Mouse (Mus musculus): ENCODE results near the gene Akr1c13. TPM values are rescaled to one million over a fixed set of nuclear protein-coding genes. Genes with fewer than 3 reads are reported as not detected.
"Not testable (repeated sequence)": the region's sequence is repeated elsewhere in the genome, so short reads cannot be mapped to it uniquely, and the experiment has no call there.

The Akr1c13 gene
- 121 and 124 TPM in 2 replicates for polyA plus RNA-seq (2014; fragmentation: Nextera tagmentation; extraction: Ambion mirVana)

- peak; percentile 92 for ATAC-seq (ENCODE audit: insufficient number of reproducible peaks, insufficient read depth, low FRiP score, low read depth)
Measured at GRCm38 (mm10) chr13:4190904-4191303, at the start of gene Akr1c13. Gene Akr1c13, plus strand, starts transcription at chr13:4191150.

GRCm38 (mm10) chr13:4144261-4144660 is 46.7 kb upstream of the Akr1c13 start:
- H3K9ac ChIP-seq (replicated peaks; ENCODE audit: low read depth, low read length) = no peak overlapping the region
- no peaks in the 10 kb centered on the region for H3K9me3 ChIP-seq (ENCODE audit: control insufficient read depth, low read depth, low read length)
- no peak for ATAC-seq (ENCODE audit: insufficient number of reproducible peaks, insufficient read depth, low FRiP score, low read depth)
- H3K27me3 ChIP-seq (ENCODE audit: control insufficient read depth, insufficient read depth, low read length) = no peaks in the 10 kb centered on the region
- H3K4me1 ChIP-seq (ENCODE audit: control insufficient read depth, insufficient read depth, low read length) = no peaks in the 10 kb centered on the region
- no peak overlapping the region for H3K4me2 ChIP-seq (replicated peaks; ENCODE audit: low read depth, low read length)
- H3K36me3 ChIP-seq (ENCODE audit: control insufficient read depth, insufficient read depth, low read length) = no peaks in the 10 kb centered on the region
- 69% methylated on average over 1 of the region's 1 CpGs for WGBS
- H3K27ac ChIP-seq (ENCODE audit: low read length) = no peak overlapping the region
- H3K4me3 ChIP-seq (ENCODE audit: low read depth, low read length) = no peak overlapping the region

More at GRCm38 (mm10) chr13:4190904-4191303, at the start of gene Akr1c13:
- Histone ChIP-seq H3K27me3 (ENCODE audit: control insufficient read depth, insufficient read depth, low read length) (no peaks in the 10 kb centered on the region), H3K4me2 (replicated peaks; ENCODE audit: low read depth, low read length) (peak within 1 kb of the TSS; percentile 23), H3K4me1 (ENCODE audit: control insufficient read depth, insufficient read depth, low read length) (no peaks in the 10 kb centered on the region), H3K9ac (replicated peaks; ENCODE audit: low read depth, low read length) (no peak within 1 kb of the TSS), H3K9me3 (ENCODE audit: control insufficient read depth, low read depth, low read length) (no peaks in the 10 kb centered on the region), H3K36me3 (ENCODE audit: control insufficient read depth, insufficient read depth, low read length) (no peaks in the 10 kb centered on the region), H3K27ac (ENCODE audit: low read length) (peak within 1 kb of the TSS; percentile 48; the same call in 1 of the 2 replicates), H3K4me3 (ENCODE audit: low read depth, low read length) (peak within 1 kb of the TSS; percentile 27)
- 44% methylated on average over 3 of the region's 3 CpGs for WGBS

- Histone ChIP-seq H3K27me3 (ENCODE audit: control insufficient read depth, insufficient read depth, low read length) (no peaks in the 10 kb centered on the region), H3K4me2 (replicated peaks; ENCODE audit: low read depth, low read length) (no peak within 1 kb of the TSS), H3K36me3 (ENCODE audit: control insufficient read depth, insufficient read depth, low read length) (no peaks in the 10 kb centered on the region), H3K9me3 (ENCODE audit: control insufficient read depth, low read depth, low read length) (no peaks in the 10 kb centered on the region), H3K27ac (ENCODE audit: low read length) (no peak within 1 kb of the TSS), H3K9ac (replicated peaks; ENCODE audit: low read depth, low read length) (no peak within 1 kb of the TSS), H3K4me1 (ENCODE audit: control insufficient read depth, insufficient read depth, low read length) (no peaks in the 10 kb centered on the region), H3K4me3 (ENCODE audit: low read depth, low read length) (no peak within 1 kb of the TSS)
- WGBS = 69% methylated on average over 5 of the region's 5 CpGs
- ATAC-seq (ENCODE audit: insufficient number of reproducible peaks, insufficient read depth, low FRiP score, low read depth) = no peak
Measured at GRCm38 (mm10) chr13:4150518-4150917, 40.4 kb upstream of the Akr1c13 start, which contains the start of gene Akr1c18. Gene Akr1c18, minus strand, starts transcription at chr13:4150654.

GRCm38 (mm10) chr13:4152908-4153307 is 38.0 kb upstream of the Akr1c13 start:
- ATAC-seq (ENCODE audit: insufficient number of reproducible peaks, insufficient read depth, low FRiP score, low read depth) = no peak
- 67% methylated on average over 2 of the region's 2 CpGs for WGBS
- Histone ChIP-seq H3K4me3 (ENCODE audit: low read depth, low read length) (no peak overlapping the region), H3K9ac (replicated peaks; ENCODE audit: low read depth, low read length) (no peak overlapping the region), H3K4me2 (replicated peaks; ENCODE audit: low read depth, low read length) (no peak overlapping the region), H3K27me3 (ENCODE audit: control insufficient read depth, insufficient read depth, low read length) (no peaks in the 10 kb centered on the region), H3K36me3 (ENCODE audit: control insufficient read depth, insufficient read depth, low read length) (no peaks in the 10 kb centered on the region), H3K27ac (ENCODE audit: low read length) (no peak overlapping the region), H3K9me3 (ENCODE audit: control insufficient read depth, low read depth, low read length) (no peaks in the 10 kb centered on the region), H3K4me1 (ENCODE audit: control insufficient read depth, insufficient read depth, low read length) (no peaks in the 10 kb centered on the region)

- no peaks in the 10 kb centered on the region for H3K9me3 ChIP-seq (ENCODE audit: control insufficient read depth, low read depth, low read length)
- H3K27me3 ChIP-seq (ENCODE audit: control insufficient read depth, insufficient read depth, low read length) = no peaks in the 10 kb centered on the region
- H3K4me2 ChIP-seq (replicated peaks; ENCODE audit: low read depth, low read length) = no peak overlapping the region
- H3K4me3 ChIP-seq (ENCODE audit: low read depth, low read length) = no peak overlapping the region
- H3K9ac ChIP-seq (replicated peaks; ENCODE audit: low read depth, low read length) = no peak overlapping the region
- 87% methylated on average over 3 of the region's 3 CpGs for WGBS
- ATAC-seq (ENCODE audit: insufficient number of reproducible peaks, insufficient read depth, low FRiP score, low read depth) = no peak
- no peak overlapping the region for H3K27ac ChIP-seq (ENCODE audit: low read length)
- H3K36me3 ChIP-seq (ENCODE audit: control insufficient read depth, insufficient read depth, low read length) = no peaks in the 10 kb centered on the region
- H3K4me1 ChIP-seq (ENCODE audit: control insufficient read depth, insufficient read depth, low read length) = no peaks in the 10 kb centered on the region
Measured at GRCm38 (mm10) chr13:4153593-4153992, 37.4 kb upstream of the Akr1c13 start.

GRCm38 (mm10) chr13:4155286-4155685 is 35.7 kb upstream of the Akr1c13 start:
- WGBS = 87% methylated on average over 2 of the region's 2 CpGs
- Histone ChIP-seq H3K4me1 (ENCODE audit: control insufficient read depth, insufficient read depth, low read length) (no peaks in the 10 kb centered on the region), H3K36me3 (ENCODE audit: control insufficient read depth, insufficient read depth, low read length) (no peaks in the 10 kb centered on the region), H3K9ac (replicated peaks; ENCODE audit: low read depth, low read length) (no peak overlapping the region), H3K27ac (ENCODE audit: low read length) (no peak overlapping the region), H3K27me3 (ENCODE audit: control insufficient read depth, insufficient read depth, low read length) (no peaks in the 10 kb centered on the region), H3K9me3 (ENCODE audit: control insufficient read depth, low read depth, low read length) (no peaks in the 10 kb centered on the region), H3K4me2 (replicated peaks; ENCODE audit: low read depth, low read length) (no peak overlapping the region), H3K4me3 (ENCODE audit: low read depth, low read length) (no peak overlapping the region)
- no peak for ATAC-seq (ENCODE audit: insufficient number of reproducible peaks, insufficient read depth, low FRiP score, low read depth)

DNA sequence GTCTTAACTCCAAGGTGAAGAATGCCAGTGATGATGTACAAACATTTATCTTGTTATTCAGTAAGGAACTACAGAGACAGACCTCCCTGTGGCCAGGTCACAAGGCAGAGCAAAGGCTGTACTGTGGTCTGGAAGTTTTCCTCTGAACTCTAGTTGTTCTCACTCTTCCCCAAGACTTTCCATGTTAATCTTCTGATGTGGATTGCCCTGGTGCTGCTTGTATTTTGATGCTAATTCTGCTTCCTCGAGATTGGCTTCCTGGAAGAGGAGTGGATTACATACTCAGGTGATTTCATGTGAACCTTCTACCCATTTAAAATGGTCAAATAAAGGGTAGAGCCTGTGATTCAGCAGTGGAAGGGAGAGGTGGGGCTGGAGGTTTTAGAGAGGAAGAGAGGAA is 22.9 kb upstream of the Akr1c13 start:
- H3K4me3 ChIP-seq (ENCODE audit: low read depth, low read length) = no peak overlapping the region
- H3K27ac ChIP-seq (ENCODE audit: low read length) = no peak overlapping the region
- 39% methylated on average over 1 of the region's 1 CpGs for WGBS
- H3K27me3 ChIP-seq (ENCODE audit: control insufficient read depth, insufficient read depth, low read length) = no peaks in the 10 kb centered on the region
- no peaks in the 10 kb centered on the region for H3K36me3 ChIP-seq (ENCODE audit: control insufficient read depth, insufficient read depth, low read length)
- H3K4me1 ChIP-seq (ENCODE audit: control insufficient read depth, insufficient read depth, low read length) = no peaks in the 10 kb centered on the region
- H3K9ac ChIP-seq (replicated peaks; ENCODE audit: low read depth, low read length) = no peak overlapping the region
- no peaks in the 10 kb centered on the region for H3K9me3 ChIP-seq (ENCODE audit: control insufficient read depth, low read depth, low read length)
- no peak for ATAC-seq (ENCODE audit: insufficient number of reproducible peaks, insufficient read depth, low FRiP score, low read depth)
- H3K4me2 ChIP-seq (replicated peaks; ENCODE audit: low read depth, low read length) = no peak overlapping the region

- no peaks in the 10 kb centered on the region for H3K4me1 ChIP-seq (ENCODE audit: control insufficient read depth, insufficient read depth, low read length)
- WGBS = 20% methylated on average over 2 of the region's 2 CpGs
- H3K9ac ChIP-seq (replicated peaks; ENCODE audit: low read depth, low read length) = no peak overlapping the region
- no peaks in the 10 kb centered on the region for H3K36me3 ChIP-seq (ENCODE audit: control insufficient read depth, insufficient read depth, low read length)
- H3K4me2 ChIP-seq (replicated peaks; ENCODE audit: low read depth, low read length) = no peak overlapping the region
- no peak overlapping the region for H3K4me3 ChIP-seq (ENCODE audit: low read depth, low read length)
- no peak overlapping the region for H3K27ac ChIP-seq (ENCODE audit: low read length)
- no peaks in the 10 kb centered on the region for H3K9me3 ChIP-seq (ENCODE audit: control insufficient read depth, low read depth, low read length)
- no peak for ATAC-seq (ENCODE audit: insufficient number of reproducible peaks, insufficient read depth, low FRiP score, low read depth)
- no peaks in the 10 kb centered on the region for H3K27me3 ChIP-seq (ENCODE audit: control insufficient read depth, insufficient read depth, low read length)
Measured at GRCm38 (mm10) chr13:4172978-4173377, 18.0 kb upstream of the Akr1c13 start.

DNA sequence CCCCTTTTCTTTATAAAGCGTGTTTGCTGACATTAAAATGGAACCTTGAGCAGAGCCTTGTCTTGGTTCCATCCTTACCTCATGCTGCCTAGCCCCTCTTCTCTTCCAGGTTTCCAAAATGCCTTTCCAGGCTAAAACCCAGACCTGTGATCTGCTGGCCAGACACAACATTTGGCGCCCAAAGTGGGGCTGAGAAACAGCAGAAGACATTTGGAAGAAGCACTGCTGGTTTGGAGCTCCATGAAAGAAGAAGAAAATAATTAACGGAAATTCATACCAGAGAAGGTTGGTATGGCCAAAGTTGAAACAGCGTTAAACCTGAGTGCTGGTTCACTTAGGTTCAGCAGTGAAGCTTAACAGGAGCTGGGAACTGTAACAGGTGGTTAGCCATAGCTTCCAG is 9.6 kb upstream of the Akr1c13 start:
- H3K4me3 ChIP-seq (ENCODE audit: low read depth, low read length); H3K4me1 ChIP-seq (ENCODE audit: control insufficient read depth, insufficient read depth, low read length); H3K36me3 ChIP-seq (ENCODE audit: control insufficient read depth, insufficient read depth, low read length); H3K27me3 ChIP-seq (ENCODE audit: control insufficient read depth, insufficient read depth, low read length); H3K9me3 ChIP-seq (ENCODE audit: control insufficient read depth, low read depth, low read length); ATAC-seq (ENCODE audit: insufficient number of reproducible peaks, insufficient read depth, low FRiP score, low read depth); H3K4me2 ChIP-seq (replicated peaks; ENCODE audit: low read depth, low read length); H3K27ac ChIP-seq (ENCODE audit: low read length); H3K9ac ChIP-seq (replicated peaks; ENCODE audit: low read depth, low read length): not testable (repeated sequence)
- WGBS = 89% methylated on average over 4 of the region's 4 CpGs

Data from stomach, embryonic 14.5 days (tissue).